Mouse (Mus musculus) brain, embryonic 14.5 days (tissue): ENCODE measurements at regions not wholly inside any gene's neighbourhood (a gene's known extent, or its start where the extent isn't known, plus 50 kb on each side); places are given as distances from the start of the nearest gene placed in this dataset.
"Not testable (repeated sequence)": the region's sequence is repeated elsewhere in the genome, so short reads cannot be mapped to it uniquely, and the experiment has no call there.

Experiments
- DNase-seq: peaks from one replicate; pipeline ENCODE4 v3.0.0-alpha.2; 2011; ENCODE audit warnings: low read depth
- CTCF ChIP-seq: fragments of 200-500 bp; IDR thresholded peaks from 2 replicates; pipeline ENCODE4 v1.5.1; 2012; ENCODE audit warnings: inconsistent platforms, mild to moderate bottlenecking, moderate library complexity, borderline replicate concordance; ENCODE audit not compliant: insufficient read depth, insufficient read length; ENCODE audit errors: extremely low read depth
- POLR2A ChIP-seq: fragments of 200-500 bp; IDR thresholded peaks from 2 replicates; pipeline ENCODE4 v1.6.1; 2012; ENCODE audit warnings: mild to moderate bottlenecking, inconsistent platforms, borderline replicate concordance; ENCODE audit not compliant: poor library complexity, insufficient read depth, insufficient read length, severe bottlenecking; ENCODE audit errors: extremely low read depth

- TF ChIP-seq POLR2A (no peak), CTCF (no peak)
- DNase-seq = peak; percentile 7
These were observed 114.1 kb upstream of the Commd3 start for GRCm38 (mm10) chr2:18558133-18558532.

- TF ChIP-seq POLR2A (no peak), CTCF (no peak)
- DNase-seq = peak; percentile 13
These were observed 124.1 kb upstream of the Commd3 start for GRCm38 (mm10) chr2:18547964-18548643.

GRCm38 (mm10) chr2:18524387-18524786 is 131.8 kb upstream of the Dnajc1 start:
- TF ChIP-seq CTCF (no peak), POLR2A (no peak)

GRCm38 (mm10) chr2:18523911-18524310 is 131.3 kb upstream of the Dnajc1 start:
- TF ChIP-seq CTCF (no peak), POLR2A (no peak)
- no peak for DNase-seq

More at GRCm38 (mm10) chr2:18524387-18524786, 131.8 kb upstream of the Dnajc1 start:
- DNase-seq = no peak

- TF ChIP-seq POLR2A (no peak), CTCF (peak; percentile 19; the same call in 1 of the 2 replicates)
- peak; percentile 12 for DNase-seq
These were observed 120.8 kb upstream of the Dnajc1 start for GRCm38 (mm10) chr2:18513435-18513834.

GRCm38 (mm10) chr2:18509317-18509716 is 116.7 kb upstream of the Dnajc1 start:
- no peak for DNase-seq
- TF ChIP-seq CTCF (no peak), POLR2A (no peak)

- TF ChIP-seq CTCF = no peak
- no peak for TF ChIP-seq POLR2A
- peak; percentile 72 for DNase-seq
These were observed 80.7 kb upstream of the Dnajc1 start for GRCm38 (mm10) chr2:18473361-18473771.

- DNase-seq = no peak
- TF ChIP-seq POLR2A = no peak
- TF ChIP-seq CTCF = no peak
These were observed 68.3 kb upstream of the Dnajc1 start for GRCm38 (mm10) chr2:18460901-18461300.

GRCm38 (mm10) chr2:18460281-18460680 is 67.7 kb upstream of the Dnajc1 start:
- not testable (repeated sequence) for DNase-seq

GRCm38 (mm10) chr2:18453426-18453825 is 60.8 kb upstream of the Dnajc1 start:
- not testable (repeated sequence) for DNase-seq

GRCm38 (mm10) chr2:18445809-18446208 is 53.2 kb upstream of the Dnajc1 start:
- TF ChIP-seq CTCF (no peak), POLR2A (no peak)
- peak; percentile 42 for DNase-seq
